Mouse (Mus musculus): ENCODE measurements around the gene Olfr1016. TPM values are rescaled to one million over a fixed set of nuclear protein-coding genes. Genes with fewer than 3 reads are reported as not detected.

Gene Olfr1016
- polyA plus RNA-seq, 1 experiment, result not detected

DNA sequence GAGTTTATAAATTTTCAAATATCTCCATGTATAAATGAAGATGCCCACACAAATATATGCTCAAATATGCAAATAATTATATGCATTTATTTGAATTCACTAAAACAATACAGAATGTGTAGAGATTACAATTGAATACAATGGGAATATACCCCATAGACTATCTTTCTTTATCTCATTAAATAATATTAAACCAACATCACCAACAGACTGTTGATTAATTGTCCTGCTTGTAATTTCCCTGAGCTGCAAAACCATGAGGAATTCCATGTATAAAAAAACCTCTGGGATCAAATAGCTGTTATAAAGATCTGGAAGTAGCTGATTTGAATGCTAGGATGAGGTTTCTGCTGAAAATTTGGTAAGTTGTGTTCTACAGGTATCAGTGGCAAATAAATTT is 35.5 kb downstream of the Olfr1016 start, which contains the start of gene Olfr1013:
Gene Olfr1013 (plus strand): TSS at position 301 of the 400 bp plus-strand sequence.
- no peak within 1 kb of the TSS for H3K27ac ChIP-seq (ENCODE audit: control insufficient read depth, insufficient read depth, low read depth, low read length, poor library complexity)
- TF ChIP-seq CTCF (IDR thresholded peaks at IDR 0.05; ENCODE audit: control insufficient read depth, insufficient read depth, low read length) (no peak), POLR2A (IDR thresholded peaks at IDR 0.05; ENCODE audit: borderline replicate concordance, control insufficient read depth, low read depth, low read length) (no peak)
- H3K4me3 ChIP-seq (replicated peaks; ENCODE audit: control insufficient read depth, low read depth, low read length), result no peak within 1 kb of the TSS
- H3K4me1 ChIP-seq (ENCODE audit: control insufficient read depth, insufficient read depth, low read length), result no peaks in the 10 kb centered on the region

DNA sequence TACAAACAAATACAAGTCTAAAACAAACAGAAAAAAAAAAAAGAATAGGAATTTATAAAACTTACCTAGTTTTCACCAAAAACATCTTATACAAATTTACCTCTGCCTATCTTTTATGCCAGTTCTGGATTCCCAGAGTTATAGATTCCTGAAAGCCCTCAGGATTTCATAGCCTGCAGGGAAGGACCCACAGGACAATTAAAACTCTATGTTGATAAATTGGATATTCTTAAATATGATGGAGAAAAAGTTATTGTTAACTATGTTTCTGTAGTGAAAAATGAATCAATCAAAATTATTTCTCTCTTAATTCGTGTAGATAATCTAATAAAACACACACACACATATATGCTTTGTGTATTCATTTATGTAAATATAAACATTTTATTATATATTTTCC is 39.7 kb downstream of the Olfr1016 start, which contains the start of gene Olfr1012:
Gene Olfr1012 (minus strand): TSS at position 101 of the 400 bp plus-strand sequence.
- WGBS, result 55% methylated on average over 1 of the region's 1 CpGs
- no peak within 1 kb of the TSS for H3K27ac ChIP-seq (ENCODE audit: control insufficient read depth, insufficient read depth, low read depth, low read length, poor library complexity)
- no peak for TF ChIP-seq POLR2A (IDR thresholded peaks at IDR 0.05; ENCODE audit: borderline replicate concordance, control insufficient read depth, low read depth, low read length)
- TF ChIP-seq CTCF (IDR thresholded peaks at IDR 0.05; ENCODE audit: control insufficient read depth, insufficient read depth, low read length), result no peak
- no peak within 1 kb of the TSS for H3K4me3 ChIP-seq (replicated peaks; ENCODE audit: control insufficient read depth, low read depth, low read length)
- no peaks in the 10 kb centered on the region for H3K4me1 ChIP-seq (ENCODE audit: control insufficient read depth, insufficient read depth, low read length)

DNA sequence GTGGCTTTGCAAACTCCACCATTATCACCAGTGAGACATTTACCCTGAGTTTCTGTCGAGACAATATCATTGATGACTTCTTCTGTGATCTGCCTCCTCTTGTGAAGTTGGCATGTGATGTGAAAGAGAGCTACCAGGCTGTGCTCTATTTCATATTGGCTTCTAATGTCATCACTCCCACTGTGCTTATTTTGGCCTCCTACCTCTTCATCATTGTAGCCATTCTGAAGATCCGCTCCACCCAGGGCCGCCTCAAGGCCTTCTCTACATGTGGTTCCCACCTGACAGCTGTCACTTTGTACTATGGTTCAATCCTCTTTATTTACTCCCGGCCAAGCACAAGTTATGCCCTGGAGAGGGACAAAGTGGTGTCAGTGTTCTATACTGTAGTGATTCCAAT is 48.5 kb downstream of the Olfr1016 start:
- H3K27ac ChIP-seq (ENCODE audit: control insufficient read depth, insufficient read depth, low read depth, low read length, poor library complexity), result no peak overlapping the region
- WGBS, result 75% methylated on average over 4 of the region's 4 CpGs
- no peak overlapping the region for H3K4me3 ChIP-seq (replicated peaks; ENCODE audit: control insufficient read depth, low read depth, low read length)
- H3K4me1 ChIP-seq (ENCODE audit: control insufficient read depth, insufficient read depth, low read length), result no peaks in the 10 kb centered on the region
- TF ChIP-seq CTCF (IDR thresholded peaks at IDR 0.05; ENCODE audit: control insufficient read depth, insufficient read depth, low read length), result no peak
- no peak for TF ChIP-seq POLR2A (IDR thresholded peaks at IDR 0.05; ENCODE audit: borderline replicate concordance, control insufficient read depth, low read depth, low read length)

Other genes with a start within 250 kb of the Olfr1016 start
- not detected in 2 replicates for gene Olfr996, start 223.3 kb downstream of the Olfr1016 start, polyA plus RNA-seq (2011; ENCODE audit: insufficient read depth, insufficient read length, low replicate concordance, missing spikeins)
- gene Olfr998, start 213.6 kb downstream of the Olfr1016 start, polyA plus RNA-seq (2011; ENCODE audit: insufficient read depth, insufficient read length, low replicate concordance, missing spikeins), result not detected in 2 replicates
- not detected in 2 replicates for gene Olfr1000, start 190.6 kb downstream of the Olfr1016 start, polyA plus RNA-seq (2011; ENCODE audit: insufficient read depth, insufficient read length, low replicate concordance, missing spikeins)
- gene Olfr1002, start 151.8 kb downstream of the Olfr1016 start, polyA plus RNA-seq (2011; ENCODE audit: insufficient read depth, insufficient read length, low replicate concordance, missing spikeins), result not detected in 2 replicates
- not detected in 2 replicates for gene Olfr154, start 138.1 kb downstream of the Olfr1016 start, polyA plus RNA-seq (2011; ENCODE audit: insufficient read depth, insufficient read length, low replicate concordance, missing spikeins)
- gene Olfr1006, start 123.8 kb downstream of the Olfr1016 start, polyA plus RNA-seq (2011; ENCODE audit: insufficient read depth, insufficient read length, low replicate concordance, missing spikeins), result not detected in 2 replicates
- gene Olfr1008, start 113.1 kb downstream of the Olfr1016 start, polyA plus RNA-seq (2011; ENCODE audit: insufficient read depth, insufficient read length, low replicate concordance, missing spikeins), result not detected in 2 replicates
- not detected in 2 replicates for gene Olfr1009, start 87.1 kb downstream of the Olfr1016 start, polyA plus RNA-seq (2011; ENCODE audit: insufficient read depth, insufficient read length, low replicate concordance, missing spikeins)
- gene Olfr1012, start 39.8 kb downstream of the Olfr1016 start, polyA plus RNA-seq (2011; ENCODE audit: insufficient read depth, insufficient read length, low replicate concordance, missing spikeins), result not detected in 2 replicates
- gene Olfr1013, start 35.4 kb downstream of the Olfr1016 start, polyA plus RNA-seq (2011; ENCODE audit: insufficient read depth, insufficient read length, low replicate concordance, missing spikeins), result not detected in 2 replicates
- gene Olfr1014, start 29.8 kb downstream of the Olfr1016 start, polyA plus RNA-seq (2011; ENCODE audit: insufficient read depth, insufficient read length, low replicate concordance, missing spikeins), result 0.52 TPM in 1 of 2 replicates, not detected in the other
- gene Olfr1015, start 20.5 kb downstream of the Olfr1016 start, polyA plus RNA-seq (2011; ENCODE audit: insufficient read depth, insufficient read length, low replicate concordance, missing spikeins), result not detected in 2 replicates
- not detected in 2 replicates for gene Olfr1018, start 15.9 kb upstream of the Olfr1016 start, polyA plus RNA-seq (2011; ENCODE audit: insufficient read depth, insufficient read length, low replicate concordance, missing spikeins)
- not detected in 2 replicates for gene Olfr1019, start 42.9 kb upstream of the Olfr1016 start, polyA plus RNA-seq (2011; ENCODE audit: insufficient read depth, insufficient read length, low replicate concordance, missing spikeins)
- not detected in 2 replicates for gene Olfr1020, start 44.5 kb upstream of the Olfr1016 start, polyA plus RNA-seq (2011; ENCODE audit: insufficient read depth, insufficient read length, low replicate concordance, missing spikeins)
- gene Olfr1022, start 66.0 kb upstream of the Olfr1016 start, polyA plus RNA-seq (2011; ENCODE audit: insufficient read depth, insufficient read length, low replicate concordance, missing spikeins), result not detected in 2 replicates
- gene Olfr1023, start 83.1 kb upstream of the Olfr1016 start, polyA plus RNA-seq (2011; ENCODE audit: insufficient read depth, insufficient read length, low replicate concordance, missing spikeins), result not detected in 2 replicates
- gene Olfr1024, start 102.5 kb upstream of the Olfr1016 start, polyA plus RNA-seq (2011; ENCODE audit: insufficient read depth, insufficient read length, low replicate concordance, missing spikeins), result not detected in 2 replicates
- not detected in 2 replicates for gene Olfr1025-ps1, start 112.6 kb upstream of the Olfr1016 start, polyA plus RNA-seq (2011; ENCODE audit: insufficient read depth, insufficient read length, low replicate concordance, missing spikeins)
- gene Olfr1026, start 119.0 kb upstream of the Olfr1016 start, polyA plus RNA-seq (2011; ENCODE audit: insufficient read depth, insufficient read length, low replicate concordance, missing spikeins), result not detected in 2 replicates
- gene Olfr1028, start 147.9 kb upstream of the Olfr1016 start, polyA plus RNA-seq (2011; ENCODE audit: insufficient read depth, insufficient read length, low replicate concordance, missing spikeins), result not detected in 2 replicates
- gene Olfr1029, start 171.4 kb upstream of the Olfr1016 start, polyA plus RNA-seq (2011; ENCODE audit: insufficient read depth, insufficient read length, low replicate concordance, missing spikeins), result not detected in 2 replicates
- 0.65 TPM in 1 of 2 replicates, not detected in the other for gene Olfr1030, start 176.7 kb upstream of the Olfr1016 start, polyA plus RNA-seq (2011; ENCODE audit: insufficient read depth, insufficient read length, low replicate concordance, missing spikeins)
- gene Olfr1031, start 187.8 kb upstream of the Olfr1016 start, polyA plus RNA-seq (2011; ENCODE audit: insufficient read depth, insufficient read length, low replicate concordance, missing spikeins), result not detected in 2 replicates
- gene Olfr1032, start 203.0 kb upstream of the Olfr1016 start, polyA plus RNA-seq (2011; ENCODE audit: insufficient read depth, insufficient read length, low replicate concordance, missing spikeins), result not detected in 2 replicates
- not detected in 2 replicates for gene Olfr1033, start 218.1 kb upstream of the Olfr1016 start, polyA plus RNA-seq (2011; ENCODE audit: insufficient read depth, insufficient read length, low replicate concordance, missing spikeins)
- not detected in 2 replicates for gene Olfr1034, start 243.3 kb upstream of the Olfr1016 start, polyA plus RNA-seq (2011; ENCODE audit: insufficient read depth, insufficient read length, low replicate concordance, missing spikeins)

All from bone marrow, adult 2 months (tissue).